Mouse (Mus musculus): ENCODE data around the gene Micu2.

DNA sequence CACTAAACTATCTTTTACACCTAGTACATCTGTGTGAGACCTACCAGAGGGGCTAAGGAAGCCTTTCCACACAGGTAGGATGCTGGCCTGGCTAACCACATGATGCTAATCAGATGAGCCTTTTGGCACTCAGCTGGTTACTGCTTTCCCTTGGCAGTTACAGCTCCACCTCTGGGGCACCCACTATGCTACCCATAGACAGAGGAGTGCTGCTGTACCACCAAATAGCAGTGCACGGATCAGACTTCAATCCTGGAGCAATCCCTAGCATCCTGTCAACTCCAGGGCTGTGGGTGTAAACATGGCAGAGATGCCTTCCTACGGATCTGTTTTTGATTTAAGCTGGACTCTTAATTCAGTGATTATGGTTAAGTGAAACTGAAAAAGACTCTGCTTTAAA is 13.3 kb downstream of the Micu2 start:
- TF ChIP-seq GATA1 (IDR thresholded peaks at IDR 0.05; ENCODE audit: low read depth, low read length) (no peak), EP300 (IDR thresholded peaks at IDR 0.05; ENCODE audit: low read depth in 1 of 2, low read length in 2 of 2) (no peak), RCOR1 (IDR thresholded peaks at IDR 0.05; ENCODE audit: low read depth, low read length) (no peak), POLR2AphosphoS2 (IDR thresholded peaks at IDR 0.05; ENCODE audit: low read length) (no peak), USF1 (IDR thresholded peaks at IDR 0.05; ENCODE audit: low read depth, low read length) (no peak)
